Mouse (Mus musculus) adrenal gland, adult 2 months (tissue): ENCODE measurements at regions not wholly inside any gene's neighbourhood (a gene's known extent, or its start where the extent isn't known, plus 50 kb on each side); places are given as distances from the start of the nearest gene placed in this dataset.

Experiments
- DNase-seq: peaks from one replicate; pipeline ENCODE4 v3.0.0; 2021

GRCm38 (mm10) chr10:17559370-17559955 is 163.6 kb upstream of the Cited2 start:
- no peak for DNase-seq

GRCm38 (mm10) chr10:17559980-17560379 is 163.0 kb upstream of the Cited2 start:
- DNase-seq: no peak

- DNase-seq: no peak
Observed at GRCm38 (mm10) chr10:17561466-17561865, 161.6 kb upstream of the Cited2 start.

- no peak for DNase-seq
Observed at GRCm38 (mm10) chr10:17561977-17562376, 161.0 kb upstream of the Cited2 start.

GRCm38 (mm10) chr10:17562410-17563350 is 160.3 kb upstream of the Cited2 start:
- no peak for DNase-seq

GRCm38 (mm10) chr10:17563351-17563749 is 159.7 kb upstream of the Cited2 start:
- DNase-seq: no peak

GRCm38 (mm10) chr10:17564895-17565620 is 158.0 kb upstream of the Cited2 start:
- DNase-seq: no peak

GRCm38 (mm10) chr10:17566975-17567374 is 156.0 kb upstream of the Cited2 start:
- DNase-seq: no peak

- no peak for DNase-seq
Observed at GRCm38 (mm10) chr10:17567631-17568030, 155.4 kb upstream of the Cited2 start.

GRCm38 (mm10) chr10:17569577-17570113 is 153.4 kb upstream of the Cited2 start:
- DNase-seq: no peak

- no peak for DNase-seq
Observed at GRCm38 (mm10) chr10:17574894-17575293, 148.1 kb upstream of the Cited2 start.

- no peak for DNase-seq
Observed at GRCm38 (mm10) chr10:17575448-17576332, 147.3 kb upstream of the Cited2 start.

- no peak for DNase-seq
Observed at GRCm38 (mm10) chr10:17576333-17576750, 146.7 kb upstream of the Cited2 start.

- no peak for DNase-seq
Observed at GRCm38 (mm10) chr10:17579463-17579862, 143.6 kb upstream of the Cited2 start.

- no peak for DNase-seq
Observed at GRCm38 (mm10) chr10:17584842-17585241, 138.2 kb upstream of the Cited2 start.

- DNase-seq: no peak
Observed at GRCm38 (mm10) chr10:17586910-17587309, 136.1 kb upstream of the Cited2 start.

GRCm38 (mm10) chr10:17589136-17589535 is 133.9 kb upstream of the Cited2 start:
- DNase-seq: no peak

- DNase-seq: no peak
Observed at GRCm38 (mm10) chr10:17590195-17590594, 132.8 kb upstream of the Cited2 start.

- DNase-seq: no peak
Observed at GRCm38 (mm10) chr10:17592387-17592786, 130.6 kb upstream of the Cited2 start.

- DNase-seq: no peak
Observed at GRCm38 (mm10) chr10:17596126-17596525, 126.9 kb upstream of the Cited2 start.

- DNase-seq: no peak
Observed at GRCm38 (mm10) chr10:17596743-17597142, 126.3 kb upstream of the Cited2 start.
